Mouse (Mus musculus) 3T3-L1 (cell line): ENCODE data around the gene Gm17482.
A peak's percentile ranks its signal among the peaks of the same experiment; 100 is the strongest.

ENCODE experiments used
- DNase-seq: peaks from one replicate; pipeline ENCODE4 v3.0.0-alpha.2; 2015; ENCODE audit warnings: low read depth, low spot score

Gene Gm17482

GRCm38 (mm10) chr6:115245500-115246058, 18.4 kb downstream of the Gm17482 start:
- no peak for DNase-seq

- no peak for DNase-seq
Observed at GRCm38 (mm10) chr6:115251531-115251985, 24.4 kb downstream of the Gm17482 start.

DNA sequence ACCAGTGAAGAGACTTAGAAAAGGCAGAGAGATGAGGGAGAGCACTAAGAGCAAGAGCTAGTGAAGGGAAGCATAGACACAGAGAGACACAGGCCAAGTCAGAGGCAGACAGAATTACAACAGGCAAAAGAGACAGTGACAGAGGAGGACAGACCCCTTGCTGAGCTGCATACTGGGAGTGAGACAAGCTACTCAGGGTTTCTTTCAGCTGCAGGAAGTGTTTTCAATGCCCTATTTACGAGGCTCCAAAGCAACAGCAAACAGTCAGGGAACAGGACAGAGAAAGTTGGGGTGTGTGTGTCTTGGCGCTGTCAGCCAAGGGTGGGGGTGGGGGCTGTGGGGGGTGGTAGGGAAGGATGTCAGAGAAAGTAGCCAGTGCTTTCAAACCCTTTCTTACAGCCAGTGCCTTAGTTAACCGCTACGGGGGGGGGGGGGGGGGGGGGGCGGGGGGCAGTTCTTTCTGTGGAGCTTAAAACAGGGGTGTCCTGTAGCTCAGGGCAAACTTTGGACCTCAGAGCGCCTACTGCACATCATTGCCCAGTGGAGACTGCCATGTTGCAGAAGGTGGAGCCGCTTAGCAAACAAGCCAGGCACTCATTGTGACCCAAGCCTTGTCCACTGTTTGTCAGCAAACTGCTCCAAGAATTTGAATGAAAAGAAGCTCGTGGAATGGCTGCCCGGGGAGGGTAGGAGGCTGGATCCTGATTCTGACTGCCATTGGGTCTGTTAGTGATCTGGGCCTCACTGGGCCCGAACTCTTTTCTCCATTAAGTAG, 25.1 kb downstream of the Gm17482 start, which contains the start of gene Timp4:
Timp4 (minus strand) TSS at position 107 of the 775 bp plus-strand sequence.
- no peak for DNase-seq

- DNase-seq = no peak
Observed at GRCm38 (mm10) chr6:115255171-115255570, 28.0 kb downstream of the Gm17482 start.

GRCm38 (mm10) chr6:115260507-115260906, 33.4 kb downstream of the Gm17482 start:
- no peak for DNase-seq

- DNase-seq = peak; percentile 36
Observed at GRCm38 (mm10) chr6:115266791-115267190, 39.6 kb downstream of the Gm17482 start.

- peak; percentile 95 for DNase-seq
Observed at GRCm38 (mm10) chr6:115267916-115268315, 40.8 kb downstream of the Gm17482 start.

- DNase-seq = peak; percentile 55
Observed at GRCm38 (mm10) chr6:115268551-115269385, 41.6 kb downstream of the Gm17482 start.

DNA sequence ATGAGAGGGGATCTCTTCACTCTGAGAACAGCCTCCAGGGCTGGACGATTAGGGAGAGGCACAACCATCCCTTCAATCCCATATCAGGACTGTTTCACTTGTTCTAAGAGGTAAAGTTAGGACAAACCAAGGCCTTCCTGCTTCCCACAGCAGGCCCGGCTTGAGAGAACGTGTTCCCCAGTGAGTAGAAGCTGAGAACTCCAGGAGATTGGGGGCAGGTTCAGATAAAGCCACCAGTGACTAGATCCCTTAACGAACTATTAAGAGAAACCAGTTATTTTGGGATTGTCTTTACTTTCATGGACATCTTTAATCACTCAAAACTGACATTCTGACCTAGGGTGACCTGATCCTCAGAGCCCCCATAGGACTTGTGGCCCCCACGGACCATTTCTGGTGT, 42.4 kb downstream of the Gm17482 start:
- peak; percentile 48 for DNase-seq

GRCm38 (mm10) chr6:115270085-115270484, 42.9 kb downstream of the Gm17482 start:
- peak; percentile 84 for DNase-seq

GRCm38 (mm10) chr6:115271326-115271725, 44.2 kb downstream of the Gm17482 start:
- DNase-seq = peak; percentile 52

DNA sequence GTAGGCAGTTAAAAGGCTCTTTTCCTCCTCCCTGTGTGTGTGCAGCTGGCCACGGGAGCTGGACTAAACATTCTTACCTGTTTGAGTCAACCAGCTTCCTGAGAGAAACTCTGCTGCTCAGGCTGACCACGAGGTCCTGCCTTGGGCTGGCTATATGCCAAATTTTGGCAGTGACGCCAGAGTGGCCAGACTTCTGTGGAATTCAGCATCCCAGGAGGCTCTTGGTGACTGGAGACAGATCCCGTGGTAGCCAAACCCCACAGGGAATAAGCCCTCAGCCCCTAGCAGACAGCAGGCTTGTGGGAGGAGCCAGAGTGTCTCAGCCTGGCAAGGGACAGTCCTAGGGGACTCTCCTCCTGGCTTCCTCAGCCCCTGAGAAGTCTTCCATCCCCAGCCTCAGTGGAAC, 44.7 kb downstream of the Gm17482 start:
- DNase-seq = peak; percentile 97

- DNase-seq = no peak
Observed at GRCm38 (mm10) chr6:115273346-115273745, 46.2 kb downstream of the Gm17482 start.

GRCm38 (mm10) chr6:115274705-115275104, 47.6 kb downstream of the Gm17482 start:
- no peak for DNase-seq

- DNase-seq = no peak
Observed at GRCm38 (mm10) chr6:115275116-115275815, 48.1 kb downstream of the Gm17482 start.

DNA sequence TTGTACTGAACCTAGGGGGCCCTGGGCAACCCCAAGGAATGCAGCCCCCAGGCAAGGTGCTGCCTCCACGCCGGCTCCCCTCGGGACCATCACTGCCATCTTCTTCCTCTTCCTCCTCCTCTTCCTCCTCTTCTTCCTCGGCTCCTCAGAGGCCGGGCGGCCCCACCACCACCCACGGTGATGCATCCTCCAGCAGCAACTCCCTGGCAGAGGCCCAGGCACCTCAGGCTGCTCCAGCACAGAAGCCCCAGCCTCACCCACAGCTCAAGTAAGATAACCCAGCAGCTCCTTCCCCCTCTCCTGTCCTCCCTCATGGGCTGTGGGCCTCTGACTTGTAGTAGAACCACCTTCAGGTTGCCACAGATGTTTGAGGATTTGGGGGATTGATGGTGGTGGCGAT, 50.9 kb downstream of the Gm17482 start:
- DNase-seq = peak; percentile 68

- DNase-seq = no peak
Observed at GRCm38 (mm10) chr6:115279639-115280038, 52.5 kb downstream of the Gm17482 start.

GRCm38 (mm10) chr6:115284153-115284552, 57.0 kb downstream of the Gm17482 start:
- DNase-seq = peak; percentile 94

DNA sequence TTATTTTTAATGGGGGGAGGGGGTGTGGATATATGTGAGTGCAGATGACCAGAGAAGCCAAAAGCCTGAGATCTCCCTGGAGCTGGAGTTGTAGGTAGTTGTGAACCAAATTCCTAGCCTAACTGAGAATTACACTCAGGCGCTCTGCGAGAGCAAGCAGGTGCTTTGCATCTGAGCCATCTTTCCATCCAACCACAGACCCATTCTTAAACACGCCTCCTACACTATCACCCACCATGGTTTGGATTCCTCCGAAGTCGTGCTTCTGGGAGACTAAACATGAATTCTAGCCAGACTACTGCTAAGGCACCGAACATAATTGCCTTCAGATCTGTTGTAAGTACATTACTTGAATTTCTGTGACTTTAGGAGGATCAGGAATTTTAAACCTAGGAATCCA, 59.3 kb downstream of the Gm17482 start:
- DNase-seq = no peak

DNA sequence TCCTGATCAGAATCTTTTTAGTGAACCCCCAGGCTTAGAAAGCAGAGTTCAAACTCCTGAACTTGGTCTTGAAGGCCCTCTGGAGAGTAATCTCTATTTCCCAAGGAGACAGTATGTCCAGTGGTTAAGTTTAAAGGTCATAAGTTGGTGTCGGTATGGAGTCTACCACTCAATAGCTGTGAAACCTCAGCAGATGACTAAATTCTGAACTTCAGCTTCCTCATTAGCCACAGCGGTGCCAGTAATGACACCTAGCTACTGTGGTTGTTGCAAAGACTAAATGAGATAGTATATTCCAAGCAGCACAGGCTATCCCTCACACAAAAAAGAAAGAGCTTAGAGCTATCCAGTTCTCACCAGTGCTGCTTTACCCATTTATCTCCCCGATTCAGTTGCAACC, 61.1 kb downstream of the Gm17482 start:
- no peak for DNase-seq

- peak; percentile 51 for DNase-seq
Observed at GRCm38 (mm10) chr6:115290561-115290960, 63.4 kb downstream of the Gm17482 start.

DNA sequence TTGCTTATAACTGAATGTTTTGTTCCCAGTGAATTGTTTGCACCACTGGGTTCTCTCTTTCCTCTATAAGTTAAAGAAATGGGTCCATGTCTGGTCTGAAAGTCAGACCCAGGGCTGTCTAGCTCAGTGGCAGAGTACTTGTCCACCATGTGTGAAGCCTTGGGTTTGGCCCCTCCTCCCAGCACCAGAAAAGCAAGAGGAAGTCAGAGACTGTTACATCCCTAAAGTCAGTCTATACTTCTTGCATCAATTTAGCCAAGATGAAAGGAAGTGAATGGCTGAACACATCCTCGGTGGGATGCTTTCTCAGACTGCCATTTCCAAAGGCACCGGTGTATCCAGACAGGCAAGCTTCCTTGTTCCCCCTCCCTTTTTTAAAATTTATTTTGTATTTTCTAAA, 63.9 kb downstream of the Gm17482 start:
- no peak for DNase-seq
